Mouse (Mus musculus): ENCODE data around the gene Nedd4.
"Not testable (repeated sequence)": the region's sequence is repeated elsewhere in the genome, so short reads cannot be mapped to it uniquely, and the experiment has no call there.

Gene Nedd4

GRCm38 (mm10) chr9:72653533-72653932 lies 8.6 kb upstream of the Nedd4 start:
- no peak for DNase-seq

- no peak for DNase-seq
These were observed 7.4 kb upstream of the Nedd4 start for GRCm38 (mm10) chr9:72654593-72655242.

DNA sequence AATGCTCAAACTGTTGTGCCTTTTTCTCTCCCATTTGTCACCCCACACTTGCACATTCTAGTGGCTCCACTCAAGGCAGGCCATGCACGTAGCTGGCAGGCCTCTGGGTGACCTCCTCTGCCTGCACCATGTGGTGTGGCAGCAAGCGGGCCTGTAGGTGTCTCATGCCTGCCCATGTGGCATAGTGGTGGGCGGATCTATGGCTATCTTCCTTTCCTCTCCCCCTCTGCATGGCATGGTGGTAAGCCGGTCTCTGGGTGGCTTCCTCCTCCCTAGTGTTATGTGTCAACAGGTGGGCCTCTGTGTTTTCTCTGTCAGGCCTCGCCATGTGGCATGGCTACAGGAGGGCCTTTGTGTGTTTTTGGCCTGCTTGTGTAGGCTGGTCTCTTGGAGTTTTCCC lies 6.5 kb upstream of the Nedd4 start:
- DNase-seq = no peak

GRCm38 (mm10) chr9:72656491-72656890 lies 5.7 kb upstream of the Nedd4 start:
- no peak for DNase-seq

GRCm38 (mm10) chr9:72656940-72657339 lies 5.2 kb upstream of the Nedd4 start:
- DNase-seq = no peak

GRCm38 (mm10) chr9:72657694-72658093 lies 4.5 kb upstream of the Nedd4 start:
- DNase-seq = no peak

- no peak for DNase-seq
These were observed 2.0 kb upstream of the Nedd4 start for GRCm38 (mm10) chr9:72660139-72660538.

DNA sequence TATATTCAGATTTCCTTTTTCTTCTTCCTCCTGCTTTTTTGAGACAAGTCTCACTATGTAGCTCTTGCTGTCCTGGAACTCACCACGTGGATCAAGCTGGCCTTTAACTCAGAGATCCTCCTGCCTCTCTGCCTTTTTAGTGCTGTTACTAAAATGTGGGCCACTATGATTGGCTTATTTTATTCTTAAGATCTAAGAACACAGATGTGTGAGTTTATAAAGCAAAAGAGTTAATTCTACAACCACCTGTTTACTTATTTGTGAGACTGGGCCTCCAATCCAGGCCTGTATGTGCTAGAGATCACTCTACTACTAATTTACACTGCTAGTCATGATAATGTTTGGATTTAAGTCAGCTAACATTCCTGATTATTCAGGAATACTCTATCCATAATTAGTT lies 1.2 kb upstream of the Nedd4 start:
- DNase-seq = no peak

DNA sequence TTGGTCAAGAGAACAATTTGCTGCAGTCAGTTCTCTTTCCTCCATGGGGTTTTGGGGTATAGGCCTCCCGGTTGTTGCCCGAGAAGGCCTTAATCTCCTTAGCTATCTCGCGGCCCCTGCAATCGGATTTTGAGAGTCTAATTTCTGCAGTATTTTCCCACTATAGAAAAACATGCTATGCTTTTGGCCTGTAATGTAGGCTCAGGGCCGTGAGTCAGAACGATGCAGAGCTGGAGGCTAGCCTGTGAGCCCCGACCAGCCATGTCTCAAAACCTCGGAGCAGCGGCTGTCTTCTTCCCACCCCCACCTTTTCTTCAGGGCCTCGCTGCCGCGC lies 618 bp upstream of the Nedd4 start:
- no peak for DNase-seq

GRCm38 (mm10) chr9:72662691-72663533 lies 766 bp downstream of the Nedd4 start:
- peak; percentile 62 for DNase-seq

- no peak for DNase-seq
These were observed 1.4 kb downstream of the Nedd4 start for GRCm38 (mm10) chr9:72663534-72663918.

GRCm38 (mm10) chr9:72664409-72665351 lies 2.5 kb downstream of the Nedd4 start:
- DNase-seq = no peak

- no peak for DNase-seq
These were observed 3.4 kb downstream of the Nedd4 start for GRCm38 (mm10) chr9:72665517-72665916.

DNA sequence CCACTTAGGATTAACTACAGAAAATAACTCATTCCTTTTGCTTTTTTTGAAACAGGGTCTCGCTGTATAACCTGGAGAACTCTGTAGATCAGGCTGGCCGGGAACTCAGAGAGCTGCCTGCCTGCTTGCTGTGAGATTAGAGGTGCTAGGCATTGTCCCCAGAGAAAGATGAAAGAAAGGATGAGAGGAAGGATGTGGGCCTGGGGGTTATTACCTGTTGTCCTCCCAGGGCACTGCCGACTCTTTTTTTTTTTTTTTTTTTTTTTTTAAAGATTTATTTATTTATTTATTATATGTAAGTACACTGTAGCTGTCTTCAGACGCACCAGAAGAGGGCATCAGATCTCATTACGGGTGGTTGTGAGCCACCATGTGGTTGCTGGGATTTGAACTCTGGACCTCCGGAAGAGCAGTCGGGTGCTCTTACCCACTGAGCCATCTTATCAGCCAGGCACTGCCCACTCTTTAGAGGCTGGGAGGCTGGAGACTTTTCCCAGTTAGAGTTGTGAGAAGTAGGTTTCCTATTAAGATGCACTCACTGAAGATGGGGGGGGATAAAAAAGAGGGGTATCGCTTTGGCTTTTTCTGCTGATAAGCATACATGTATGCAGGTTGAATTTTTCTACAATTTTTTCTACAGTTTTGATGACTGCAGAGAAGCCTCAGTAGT lies 4.3 kb downstream of the Nedd4 start:
- DNase-seq = not testable (repeated sequence)

GRCm38 (mm10) chr9:72667126-72667525 lies 5.0 kb downstream of the Nedd4 start:
- no peak for DNase-seq

GRCm38 (mm10) chr9:72669383-72669782 lies 7.2 kb downstream of the Nedd4 start:
- no peak for DNase-seq

DNA sequence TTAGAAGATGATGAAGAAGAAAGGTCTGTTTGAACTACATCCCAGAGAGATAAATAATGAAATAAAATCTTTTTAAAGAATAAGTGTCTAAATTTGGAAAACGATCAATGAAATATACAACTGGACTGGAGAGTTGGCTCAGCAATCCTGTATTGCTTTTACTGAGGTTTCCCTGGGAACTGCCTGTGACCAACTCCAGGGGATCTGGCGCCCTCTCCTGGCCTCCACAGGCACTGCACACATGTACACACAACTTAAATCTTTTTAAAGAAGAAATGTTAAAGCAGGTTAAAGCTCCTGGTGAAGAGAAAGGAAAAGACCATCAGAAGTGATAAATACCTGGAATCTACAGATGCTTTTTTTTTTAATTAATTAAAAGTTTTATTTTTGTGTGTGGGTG lies 10.2 kb downstream of the Nedd4 start:
- peak; percentile 75 for DNase-seq

- DNase-seq = no peak
These were observed 13.0 kb downstream of the Nedd4 start for GRCm38 (mm10) chr9:72674957-72675744.

DNA sequence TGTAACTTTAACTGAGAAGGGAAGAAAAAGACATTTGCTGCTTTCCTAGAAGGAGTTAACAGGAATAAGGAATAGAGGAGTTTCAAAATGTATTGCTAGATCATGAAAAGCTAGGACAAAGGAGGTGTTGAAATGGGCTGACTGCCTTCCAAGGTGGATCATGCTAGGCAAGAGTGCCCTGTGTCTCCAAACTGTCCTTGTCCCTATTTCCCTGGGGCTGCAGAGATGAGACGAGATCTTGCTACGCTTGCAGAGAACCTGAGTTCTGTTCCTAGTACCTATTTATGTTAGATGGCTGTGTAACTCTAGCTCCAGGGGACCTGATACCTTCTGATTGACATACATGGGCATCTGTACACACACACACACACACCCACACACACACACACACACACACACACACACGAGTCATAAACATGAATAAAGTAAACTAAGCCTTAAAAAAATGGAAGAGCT lies 13.6 kb downstream of the Nedd4 start:
- no peak for DNase-seq

- DNase-seq = no peak
These were observed 15.5 kb downstream of the Nedd4 start for GRCm38 (mm10) chr9:72677659-72678058.

DNA sequence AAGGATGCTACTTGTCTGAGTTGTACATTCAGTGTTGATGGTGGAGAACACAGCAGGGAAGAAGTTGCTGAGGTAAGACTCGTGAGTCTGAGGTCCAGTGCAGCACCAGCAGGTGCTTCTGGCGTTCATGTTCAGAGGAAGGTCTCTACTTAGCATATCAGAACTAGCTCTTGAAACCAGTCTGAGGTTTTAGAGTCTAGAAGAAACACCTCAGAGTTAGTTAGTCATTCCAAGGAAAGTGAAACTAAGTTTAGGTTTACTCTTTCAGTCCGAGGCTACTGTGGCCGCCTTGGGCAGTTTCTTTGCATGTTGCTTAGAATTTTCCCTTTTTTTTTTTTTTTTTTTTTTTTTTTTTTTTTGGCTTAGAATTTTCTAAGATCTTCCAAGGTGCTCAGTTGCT lies 16.6 kb downstream of the Nedd4 start:
- DNase-seq = no peak

- no peak for DNase-seq
These were observed 19.6 kb downstream of the Nedd4 start for GRCm38 (mm10) chr9:72681652-72682228.

Measured in cerebellum, adult 11 months (tissue).